Mouse (Mus musculus) olfactory bulb, adult 2 months (tissue): ENCODE results near the gene Arf4.

Experiments
- CTCF ChIP-seq: fragments of 200-500 bp; IDR thresholded peaks from 2 replicates; pipeline ENCODE4 v1.5.1; 2012; ENCODE audit warnings: low read depth, mild to moderate bottlenecking, low read length, moderate library complexity; ENCODE audit not compliant: insufficient read depth
- POLR2A ChIP-seq: fragments of 200-500 bp; IDR thresholded peaks from 2 replicates; pipeline ENCODE4 v1.6.1; 2012; ENCODE audit warnings: mild to moderate bottlenecking, low read depth, low read length, moderate library complexity; ENCODE audit not compliant: insufficient read depth

DNA sequence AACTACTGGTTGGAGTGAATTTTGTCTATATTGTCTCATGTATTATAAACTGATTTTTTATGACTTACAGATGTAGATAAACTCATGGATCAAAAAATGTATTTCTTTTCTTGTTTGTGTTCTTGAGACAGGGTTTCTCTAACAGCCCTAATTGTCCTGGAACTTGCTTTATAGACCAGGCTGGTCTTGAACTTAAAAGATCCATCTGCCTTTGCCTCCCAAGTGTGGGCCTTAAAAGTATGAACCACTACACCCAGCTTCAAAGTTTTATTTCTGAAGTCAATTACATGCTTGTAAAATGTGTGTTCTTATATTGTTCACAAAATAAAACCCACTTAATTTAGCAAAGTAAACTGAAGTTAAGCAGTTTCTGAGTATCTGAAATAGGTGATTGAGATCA lies 20.3 kb downstream of the Arf4 start:
- TF ChIP-seq POLR2A (no peak), CTCF (no peak)
